Mouse (Mus musculus) kidney, adult 9 months (tissue): ENCODE results near the gene Taar7a.

Experiments
- DNase-seq: peaks from one replicate; pipeline ENCODE4 v3.0.0; 2022

Gene Taar7a

DNA sequence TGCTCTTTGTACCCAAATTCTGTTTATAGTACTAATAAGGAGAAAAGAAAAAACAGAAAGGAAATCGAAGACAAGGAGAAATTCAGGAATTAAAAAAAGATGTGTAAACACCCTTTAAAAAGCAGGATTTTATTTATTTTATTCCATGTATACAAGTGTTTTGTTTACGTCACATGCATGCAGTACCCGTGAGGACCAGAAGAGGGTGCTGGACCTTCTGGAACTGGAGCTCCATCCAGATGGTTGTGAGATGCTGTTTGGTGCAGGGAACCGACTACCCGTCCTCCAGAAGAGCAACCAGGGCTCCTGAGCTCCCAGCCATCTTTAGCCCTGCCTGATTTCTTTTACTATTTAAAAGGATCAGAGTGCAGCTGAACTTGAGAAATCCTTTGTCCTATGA lies 50.8 kb downstream of the Taar7a start:
- DNase-seq = peak; percentile 6
